Mouse (Mus musculus): ENCODE data around the gene Smurf1.

Gene Smurf1

DNA sequence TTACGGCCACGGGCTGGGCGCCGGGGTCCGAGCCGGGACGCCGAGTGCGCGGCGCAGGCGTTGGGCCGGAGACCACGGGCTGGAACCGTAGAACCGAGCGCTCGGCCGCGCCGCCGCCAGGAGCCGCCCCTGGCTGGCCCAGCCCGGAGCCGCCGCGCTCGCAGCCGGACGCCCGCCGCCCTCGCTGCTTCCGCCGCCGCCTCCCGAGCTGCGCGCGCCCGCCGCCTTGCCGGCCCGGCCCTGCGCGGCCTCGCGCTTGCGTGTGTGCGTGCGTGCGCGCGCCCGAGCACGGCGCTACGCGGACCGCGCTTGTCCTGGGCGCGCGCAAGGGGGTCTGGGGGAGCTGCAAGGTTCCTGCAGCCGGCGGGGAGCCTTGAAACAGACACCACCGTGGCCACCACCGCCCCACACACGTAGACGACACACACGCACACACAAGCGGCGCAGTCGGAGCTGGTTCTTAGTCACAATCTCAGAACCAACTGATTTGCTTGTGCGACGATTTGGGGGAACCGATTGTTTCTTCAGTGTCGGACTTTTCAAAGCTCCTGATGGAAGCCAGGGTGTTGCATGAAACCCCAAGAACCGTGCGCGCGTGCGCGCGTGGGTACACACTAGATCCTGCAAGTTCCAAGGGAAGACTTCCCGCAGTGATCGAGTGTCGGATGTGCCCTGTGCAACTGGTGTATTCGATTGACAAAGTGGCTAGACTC, at the start of gene Smurf1:
TSS of gene Smurf1 (minus strand) at position 209 of the 713 bp plus-strand sequence.
- DNase-seq = peak; percentile 76 to 78

GRCm38 (mm10) chr5:145014278-145014677, 48.6 kb upstream of the Smurf1 start:
- no peak for DNase-seq

DNA sequence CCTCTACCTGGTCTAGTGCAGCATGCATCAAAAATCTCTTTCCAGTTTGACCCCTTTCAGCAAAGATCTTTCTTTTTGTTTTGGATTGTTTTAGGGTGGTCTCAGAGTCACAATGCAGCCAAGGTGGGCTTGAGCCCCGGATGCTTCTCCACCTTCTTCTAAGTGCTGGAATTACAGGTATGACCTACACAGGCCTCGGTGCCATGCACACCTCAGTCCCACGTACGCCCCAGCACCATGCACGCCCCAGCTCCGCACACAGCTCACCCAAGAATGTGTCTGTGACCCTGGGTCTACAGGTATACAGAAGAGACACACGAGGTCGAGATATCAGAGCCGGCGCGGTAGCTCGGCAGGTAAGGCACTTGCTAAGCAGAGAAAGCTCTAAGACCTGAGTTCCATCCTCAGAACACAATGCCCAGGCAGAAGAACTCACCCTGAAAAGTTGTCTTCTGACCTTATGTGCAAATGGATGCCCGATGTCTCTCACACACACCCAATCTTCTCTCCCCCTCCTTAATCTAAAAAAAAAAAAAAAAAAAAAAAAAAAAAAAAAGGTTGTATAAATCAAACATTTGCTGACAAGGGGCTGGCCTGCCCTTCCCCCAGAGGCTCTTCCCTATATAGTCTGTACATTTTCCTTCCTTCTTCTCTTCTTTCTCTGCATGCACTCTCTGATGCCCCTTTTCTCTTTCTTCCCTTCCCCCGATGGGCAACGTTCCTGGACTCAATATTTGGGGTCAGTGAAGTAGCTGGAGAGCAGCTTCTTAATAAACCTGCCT, 43.4 kb upstream of the Smurf1 start:
- DNase-seq = no peak

DNA sequence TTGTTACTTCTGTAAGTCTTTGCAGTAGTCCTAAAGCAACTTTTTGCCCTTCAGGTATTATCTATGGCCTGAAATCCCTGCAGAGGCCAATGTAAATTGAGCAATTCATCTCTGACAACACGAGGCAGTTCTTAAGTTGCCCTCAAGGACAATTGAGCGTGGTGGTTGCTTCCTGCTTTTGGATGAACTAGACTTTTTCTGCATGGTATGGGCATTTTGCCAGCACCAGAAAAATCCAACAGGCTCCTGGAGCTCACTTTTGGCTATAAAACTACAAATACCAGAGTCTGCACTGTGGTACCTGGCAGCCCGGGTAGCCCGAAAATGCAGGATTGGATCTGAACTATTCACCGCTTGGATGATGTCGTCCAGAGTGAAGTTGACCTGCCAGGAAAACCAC, 39.9 kb upstream of the Smurf1 start:
- no peak for DNase-seq

- DNase-seq = no peak
Measured at GRCm38 (mm10) chr5:145004495-145004894, 38.8 kb upstream of the Smurf1 start.

- DNase-seq = no peak
Measured at GRCm38 (mm10) chr5:145003362-145003761, 37.7 kb upstream of the Smurf1 start.

DNA sequence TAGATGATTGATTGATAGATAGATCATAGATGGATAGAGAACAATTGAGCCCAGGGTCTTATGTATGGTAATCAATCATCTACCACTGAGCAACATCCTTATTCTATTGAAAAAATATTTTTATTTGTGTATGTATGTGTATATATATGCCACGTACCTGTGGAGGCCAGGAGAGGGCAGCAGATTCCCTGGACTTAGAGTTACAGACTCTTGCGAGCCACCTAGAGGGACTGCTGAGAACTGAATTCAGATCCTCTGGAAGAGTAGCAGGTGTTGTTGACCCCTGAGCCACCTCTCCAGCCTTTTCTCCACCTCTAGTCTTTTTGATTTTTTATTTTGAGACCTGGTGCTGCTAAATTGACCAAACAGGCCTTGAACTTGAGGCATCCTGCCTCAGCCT, 32.8 kb upstream of the Smurf1 start:
- no peak for DNase-seq

DNA sequence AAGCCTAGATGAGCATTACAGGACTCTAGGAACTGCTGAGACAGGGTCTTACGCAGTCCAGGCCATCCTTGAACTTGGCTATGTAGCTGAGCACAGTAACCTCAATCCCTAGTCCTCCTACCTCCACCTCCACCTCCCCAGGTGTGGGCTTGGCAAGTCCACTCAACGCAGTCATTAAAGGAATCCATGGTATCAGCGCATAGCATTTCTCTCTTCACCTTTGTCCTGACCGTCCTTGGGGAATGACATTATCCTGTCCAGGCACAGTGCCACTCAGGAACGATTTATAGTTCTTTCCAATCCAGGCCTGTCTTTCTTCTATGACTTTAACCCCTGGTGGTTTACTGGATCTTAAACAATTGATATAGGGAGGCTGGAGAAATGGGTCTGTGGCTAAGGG, 24.8 kb upstream of the Smurf1 start:
- DNase-seq = no peak

DNA sequence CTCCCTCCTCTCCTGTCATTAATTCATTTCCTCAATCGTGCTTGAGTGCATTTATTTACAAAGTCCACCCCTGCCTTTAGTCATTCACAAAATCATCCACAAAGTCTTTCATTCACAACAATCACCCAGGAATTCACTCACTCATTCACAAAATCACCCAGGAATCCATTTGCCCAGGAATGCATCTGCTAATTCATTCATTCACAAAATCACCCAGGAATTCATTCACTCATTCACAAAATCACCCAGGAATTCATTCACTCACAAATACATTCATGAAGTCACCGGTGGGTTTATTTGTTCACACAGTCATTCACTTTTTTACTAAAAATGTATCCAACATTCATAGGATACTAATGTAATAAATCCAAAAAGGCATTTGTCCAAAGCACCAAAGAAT, 24.4 kb upstream of the Smurf1 start:
- DNase-seq = no peak

GRCm38 (mm10) chr5:144989061-144989405, 23.4 kb upstream of the Smurf1 start:
- DNase-seq = no peak

GRCm38 (mm10) chr5:144988340-144989060, 22.9 kb upstream of the Smurf1 start:
- no peak for DNase-seq

- DNase-seq = no peak
Measured at GRCm38 (mm10) chr5:144987561-144987960, 21.9 kb upstream of the Smurf1 start.

- no peak for DNase-seq
Measured at GRCm38 (mm10) chr5:144984839-144985238, 19.2 kb upstream of the Smurf1 start.

- DNase-seq = no peak
Measured at GRCm38 (mm10) chr5:144983227-144983626, 17.6 kb upstream of the Smurf1 start.

DNA sequence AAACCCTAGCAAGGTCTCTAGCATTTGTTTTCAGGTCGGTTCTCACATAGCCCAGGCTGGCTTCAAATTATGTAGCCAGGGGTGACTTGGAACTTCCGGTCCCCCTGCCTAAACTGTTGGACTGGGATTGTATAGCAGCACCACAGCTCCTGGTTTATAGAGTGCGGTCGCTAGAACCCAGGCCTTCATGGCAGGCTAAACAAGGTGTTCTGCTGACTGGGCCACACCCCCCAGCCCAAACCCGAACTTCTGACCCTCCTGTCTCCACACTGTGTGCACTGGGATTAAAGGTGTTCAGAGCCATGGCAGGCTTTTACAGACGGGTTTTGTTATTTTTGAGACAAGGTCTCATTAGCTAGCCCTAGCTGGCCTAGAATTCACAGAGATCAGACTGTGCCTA, 13.5 kb upstream of the Smurf1 start:
- DNase-seq = no peak

- no peak for DNase-seq
Measured at GRCm38 (mm10) chr5:144978533-144979107, 13.0 kb upstream of the Smurf1 start.

DNA sequence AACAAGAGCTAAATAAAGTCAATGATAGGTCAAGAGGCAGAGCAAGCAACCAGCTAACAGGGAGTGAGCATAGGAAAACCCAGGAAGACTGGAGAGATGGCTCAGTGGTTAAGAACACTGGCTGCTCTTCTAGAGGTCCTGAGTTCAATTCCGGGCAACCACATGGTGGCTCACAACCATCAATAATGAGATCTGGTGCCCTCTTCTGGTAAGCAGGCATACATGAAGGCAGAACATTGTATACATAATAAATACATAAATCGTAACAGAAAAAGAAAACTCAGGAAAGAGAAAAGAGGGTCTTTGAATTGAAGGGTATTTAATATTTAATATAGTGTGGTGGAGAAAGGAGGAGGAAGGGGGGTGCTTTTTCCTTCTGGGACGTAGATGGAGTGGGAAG, 5.6 kb upstream of the Smurf1 start:
- DNase-seq = no peak

DNA sequence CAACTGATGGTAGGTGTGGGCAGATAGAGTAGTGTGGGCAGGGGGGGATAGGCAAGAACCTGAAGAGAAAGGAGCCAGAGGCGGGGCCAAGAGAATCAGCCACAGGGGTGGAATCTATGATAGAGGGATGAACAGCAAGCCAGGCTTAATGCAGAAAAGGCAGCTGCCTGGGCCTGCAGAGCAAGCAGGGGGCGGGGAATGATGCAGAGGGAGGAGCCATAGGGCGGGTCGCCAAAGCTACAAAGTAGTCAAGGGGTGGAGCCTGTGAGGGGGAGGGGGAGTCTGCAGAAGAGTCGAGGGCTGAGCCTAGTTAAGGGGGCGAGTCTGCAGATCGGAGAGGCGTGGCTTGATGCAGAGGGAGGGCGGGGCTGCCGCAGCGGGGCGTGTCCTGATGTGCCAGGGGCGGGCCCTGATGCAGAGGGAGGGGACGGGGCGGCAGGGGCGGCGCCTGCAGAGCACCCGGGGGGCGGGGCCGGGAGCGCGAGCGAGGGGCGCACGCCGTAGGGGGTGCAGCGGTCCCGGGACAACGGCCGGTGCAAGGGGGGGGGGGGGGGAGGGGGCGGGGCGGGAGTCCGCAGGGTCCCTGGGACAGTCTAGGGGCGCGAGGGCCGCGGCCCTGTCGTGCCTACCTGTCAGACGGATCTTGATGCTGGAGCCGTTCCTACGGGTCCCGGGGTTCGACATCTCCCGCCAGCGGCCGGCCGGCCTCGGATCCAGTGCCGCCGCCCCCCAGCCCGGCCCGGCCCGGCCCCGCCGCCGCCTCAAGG, 592 bp downstream of the Smurf1 start:
- DNase-seq = peak; percentile 84 to 89

DNA sequence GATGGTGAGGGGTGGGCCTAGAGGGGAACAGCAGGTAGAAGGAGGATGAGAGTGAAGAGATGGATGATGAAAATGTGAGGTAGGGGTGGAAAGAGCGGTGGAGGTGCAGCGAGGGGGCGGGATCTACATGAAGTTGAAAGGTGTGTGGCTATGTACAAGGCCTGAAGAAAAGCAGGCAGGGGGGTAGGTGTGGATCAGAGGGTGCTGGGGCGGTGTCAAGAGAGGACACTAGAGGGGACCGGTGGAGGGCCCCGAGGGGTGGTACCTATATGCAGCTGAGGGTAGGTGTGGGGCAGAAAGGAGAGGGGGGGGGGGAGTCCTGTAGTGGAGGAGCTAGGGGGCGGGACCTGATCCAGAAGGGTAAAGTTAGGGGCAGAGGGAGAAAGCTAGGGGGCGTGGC, 1.2 kb downstream of the Smurf1 start:
- DNase-seq = no peak

DNA sequence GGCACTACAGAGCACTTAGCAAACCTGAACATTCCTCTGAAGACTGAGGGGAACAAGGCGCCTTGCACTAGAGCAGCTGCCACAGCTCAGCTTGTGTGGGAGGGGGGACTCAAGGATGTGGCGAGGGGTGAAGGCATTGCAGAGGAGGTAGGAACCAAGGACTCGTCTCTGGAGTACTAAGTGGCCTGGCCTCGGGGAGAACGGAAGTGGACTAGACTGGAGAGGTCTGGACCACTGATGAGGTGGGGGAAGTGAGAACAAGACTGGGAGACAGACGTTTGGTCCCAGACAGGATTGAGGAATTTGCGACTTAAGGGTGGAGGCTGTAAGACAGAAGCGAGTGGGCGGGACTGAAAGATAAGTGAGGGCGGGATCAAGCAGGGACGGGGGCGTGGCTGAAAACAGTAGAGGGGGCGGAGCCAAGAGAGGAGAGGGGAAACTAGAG, 1.8 kb downstream of the Smurf1 start:
- DNase-seq = peak; percentile 33 to 56

DNA sequence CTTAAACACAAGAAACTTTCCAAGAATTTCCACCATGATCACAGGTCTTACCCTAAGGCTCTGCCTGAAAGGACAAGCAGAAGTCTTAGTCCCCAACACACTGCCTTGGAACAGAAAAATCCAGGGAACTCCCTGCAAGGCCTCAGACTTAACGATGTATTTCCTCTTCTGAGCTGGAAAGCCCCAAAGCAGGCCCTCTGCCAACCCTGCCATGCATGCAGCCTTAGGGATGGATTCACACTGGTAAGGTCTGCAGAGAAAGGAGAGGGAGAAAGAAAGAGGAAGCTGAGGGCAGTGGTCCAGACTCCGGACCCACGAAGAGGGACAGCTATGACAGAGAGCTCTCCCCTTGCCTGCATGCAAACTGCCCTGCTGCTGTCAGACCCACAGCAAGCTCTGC, 2.2 kb downstream of the Smurf1 start:
- no peak for DNase-seq

GRCm38 (mm10) chr5:144958271-144958670, 7.4 kb downstream of the Smurf1 start:
- DNase-seq = no peak

DNA sequence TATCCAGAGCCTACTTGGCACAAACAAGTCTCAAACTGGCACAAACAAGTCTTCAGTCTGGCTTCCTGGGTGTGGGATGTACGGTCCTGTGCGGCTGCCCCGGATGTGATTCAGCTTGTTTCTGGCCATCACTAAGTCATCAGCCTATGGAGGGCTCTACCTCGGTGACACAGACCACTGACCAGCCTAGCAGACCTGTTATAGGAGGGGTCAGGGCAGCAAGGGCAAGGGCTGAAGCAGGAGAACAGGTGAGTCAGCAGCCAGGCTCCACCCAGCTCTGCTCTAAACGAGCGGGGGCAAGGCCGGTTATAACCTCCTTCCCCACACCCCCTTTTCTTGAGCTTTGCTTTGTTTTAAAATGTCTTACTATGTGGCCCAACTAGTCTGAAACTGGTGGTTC, 11.2 kb downstream of the Smurf1 start:
- no peak for DNase-seq
